Mouse (Mus musculus) olfactory bulb, adult 2 months (tissue): Measurements from ENCODE around the gene Hdac9. TPM values are rescaled to one million over a fixed set of nuclear protein-coding genes. Genes with fewer than 3 reads are reported as not detected.

Source experiments
- H3K27ac ChIP-seq: fragments of 200-500 bp; 2 replicates; pipeline ENCODE4 v1.5.1; 2012; ENCODE audit warnings: low read depth, low read length; ENCODE audit not compliant: insufficient read depth
- H3K4me1 ChIP-seq: fragments of 200-500 bp; 2 replicates; pipeline ENCODE4 v1.6.1; 2012; ENCODE audit warnings: low read length; ENCODE audit not compliant: control insufficient read depth, insufficient read depth
- H3K4me3 ChIP-seq: fragments of 200-500 bp; 2 replicates; pipeline ENCODE4 v1.5.1; 2012; ENCODE audit warnings: mild to moderate bottlenecking, low read depth, low read length, moderate library complexity; ENCODE audit not compliant: insufficient read depth
- CTCF ChIP-seq: fragments of 200-500 bp; IDR thresholded peaks from 2 replicates; pipeline ENCODE4 v1.5.1; 2012; ENCODE audit warnings: low read depth, mild to moderate bottlenecking, low read length, moderate library complexity; ENCODE audit not compliant: insufficient read depth
- POLR2A ChIP-seq: fragments of 200-500 bp; IDR thresholded peaks from 2 replicates; pipeline ENCODE4 v1.6.1; 2012; ENCODE audit warnings: mild to moderate bottlenecking, low read depth, low read length, moderate library complexity; ENCODE audit not compliant: insufficient read depth
- WGBS: fragments of 180-500 bp; shearing (Covaris S2); methylation state at CpG from one replicate; pipeline ENCODE4 v1.1.7; 2018; 5-methylcytosine and 5-hydroxymethylcytosine counted together
- polyA plus RNA-seq: library from polyadenylated mRNA; stranded (reverse); fragments of >200 nt; gene quantifications from 2 replicates; pipeline ENCODE4 v1.2.4, GENCODE M21; 2012; ENCODE audit warnings: low replicate concordance; ENCODE audit not compliant: missing spikeins, insufficient read depth, insufficient read length

The Hdac9 gene
- polyA plus RNA-seq, 1 experiment, result not detected

GRCm38 (mm10) chr12:34562331-34562730, 354.6 kb downstream of the Hdac9 start:
- Histone ChIP-seq H3K4me1 (no peaks in the 10 kb centered on the region), H3K4me3 (no peak overlapping the region), H3K27ac (no peak overlapping the region)
- TF ChIP-seq POLR2A, result no peak
- no peak for TF ChIP-seq CTCF
- 75% methylated on average over 2 of the region's 2 CpGs for WGBS

DNA sequence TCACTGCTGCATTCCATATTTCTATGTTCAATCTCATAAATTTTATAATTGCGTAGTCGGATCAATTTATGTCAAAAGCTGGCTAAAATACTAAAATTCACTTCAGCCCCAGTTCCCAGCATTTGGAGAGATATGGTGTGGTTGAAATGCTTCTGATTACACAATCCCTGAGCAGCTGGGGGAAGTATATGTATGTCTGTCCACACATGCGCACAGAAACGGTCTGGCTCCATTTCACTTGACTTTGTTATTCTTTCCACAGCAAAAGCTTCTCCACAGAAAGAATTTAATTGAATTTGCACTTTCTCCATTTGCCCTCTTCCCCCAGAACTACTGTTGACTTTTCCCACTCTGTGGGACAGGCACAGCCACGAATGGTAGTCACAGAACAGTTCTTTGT, 357.9 kb downstream of the Hdac9 start:
- TF ChIP-seq CTCF (no peak), POLR2A (no peak)
- Histone ChIP-seq H3K4me3 (no peak overlapping the region), H3K4me1 (no peaks in the 10 kb centered on the region), H3K27ac (no peak overlapping the region)
- 86% methylated on average over 5 of the region's 5 CpGs for WGBS

DNA sequence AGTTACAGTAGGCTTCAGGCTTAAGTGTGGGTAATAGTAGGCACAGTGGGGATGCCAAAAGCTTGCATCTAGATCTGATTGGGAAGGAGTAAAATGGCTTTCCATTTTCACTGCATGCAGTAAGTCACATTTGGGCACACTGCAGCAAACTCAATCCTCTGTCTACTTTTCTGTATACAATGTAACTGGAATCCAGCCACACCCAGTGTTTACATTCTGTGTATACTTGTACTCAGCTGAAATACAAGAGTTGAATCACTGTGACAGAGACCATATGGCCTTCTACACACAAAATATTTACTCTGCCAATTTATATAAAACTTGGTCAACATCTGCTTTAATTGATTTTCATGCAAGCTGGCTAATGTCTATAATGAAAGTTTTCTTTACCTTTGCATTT, 362.1 kb downstream of the Hdac9 start:
- Histone ChIP-seq H3K27ac (no peak overlapping the region), H3K4me1 (no peaks in the 10 kb centered on the region), H3K4me3 (no peak overlapping the region)
- TF ChIP-seq POLR2A (no peak), CTCF (no peak)

DNA sequence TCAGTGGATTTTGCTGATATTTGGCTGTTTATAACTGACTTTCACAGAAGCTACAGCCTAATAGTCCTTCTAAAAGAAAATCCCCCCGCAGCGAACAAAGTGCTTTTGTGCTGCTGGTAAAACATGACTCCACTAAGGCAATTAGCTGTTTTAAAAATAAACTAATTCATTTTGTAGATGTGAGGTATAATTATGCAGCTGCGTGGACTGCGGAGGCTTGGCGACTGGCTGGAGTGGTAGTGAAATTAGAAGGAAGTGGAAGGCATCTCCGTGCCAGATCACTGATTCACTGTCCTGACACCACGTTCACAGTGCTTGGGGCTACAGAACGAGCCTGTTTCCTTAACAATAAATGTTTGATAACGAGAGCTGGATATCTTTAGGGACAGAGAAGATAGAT, 366.6 kb downstream of the Hdac9 start:
- H3K4me3 ChIP-seq, result no peak overlapping the region
- no peak for TF ChIP-seq POLR2A
- no peak for TF ChIP-seq CTCF
- 12% methylated on average over 9 of the region's 9 CpGs for WGBS

GRCm38 (mm10) chr12:34529165-34529545, 387.7 kb downstream of the Hdac9 start:
- no peak for TF ChIP-seq POLR2A
- no peak for TF ChIP-seq CTCF
- WGBS, result 4% methylated on average over 3 of the region's 3 CpGs
- peak overlapping the region; percentile 95 for H3K27ac ChIP-seq
- H3K4me3 ChIP-seq, result no peak overlapping the region
- peaks cover 2% of the 10 kb centered on the region; the same call in 1 of the 2 replicates for H3K4me1 ChIP-seq

More for the DNA sequence above, 366.6 kb downstream of the Hdac9 start:
- Histone ChIP-seq H3K27ac (peak overlapping the region; percentile 67; the same call in 1 of the 2 replicates), H3K4me1 (no peaks in the 10 kb centered on the region)

GRCm38 (mm10) chr12:34528201-34529164, 388.4 kb downstream of the Hdac9 start:
- Histone ChIP-seq H3K4me1 (peaks cover 5% of the 10 kb centered on the region; the same call in 1 of the 2 replicates), H3K27ac (peak overlapping the region; percentile 95), H3K4me3 (peak overlapping the region; percentile 57)
- TF ChIP-seq POLR2A (no peak), CTCF (no peak)
- 6% methylated on average over 11 of the region's 11 CpGs for WGBS

DNA sequence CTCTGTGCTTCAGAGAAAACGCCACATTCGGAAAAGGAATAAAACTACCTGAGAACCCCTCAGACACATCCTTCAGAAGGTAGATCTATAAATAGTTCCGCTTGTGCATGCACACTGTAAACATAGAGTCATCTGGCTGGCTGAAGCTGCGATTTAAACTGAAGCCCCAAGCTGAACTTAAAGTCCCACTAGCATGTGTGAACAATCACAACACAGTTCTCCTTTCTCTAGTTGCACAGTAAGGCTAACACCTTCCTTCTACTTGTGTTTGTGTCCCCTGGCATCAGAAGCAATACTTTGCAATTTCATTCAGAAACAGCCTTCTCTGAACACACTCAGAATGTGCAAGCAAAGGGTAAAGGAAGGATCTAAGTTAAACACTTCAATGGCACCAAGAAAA, 389.1 kb downstream of the Hdac9 start:
- H3K27ac ChIP-seq, result peak overlapping the region; percentile 95
- TF ChIP-seq POLR2A (no peak), CTCF (no peak)
- 18% methylated on average over 4 of the region's 4 CpGs for WGBS
- H3K4me3 ChIP-seq, result peak overlapping the region; percentile 57
- peaks cover 5% of the 10 kb centered on the region; the same call in 1 of the 2 replicates for H3K4me1 ChIP-seq

DNA sequence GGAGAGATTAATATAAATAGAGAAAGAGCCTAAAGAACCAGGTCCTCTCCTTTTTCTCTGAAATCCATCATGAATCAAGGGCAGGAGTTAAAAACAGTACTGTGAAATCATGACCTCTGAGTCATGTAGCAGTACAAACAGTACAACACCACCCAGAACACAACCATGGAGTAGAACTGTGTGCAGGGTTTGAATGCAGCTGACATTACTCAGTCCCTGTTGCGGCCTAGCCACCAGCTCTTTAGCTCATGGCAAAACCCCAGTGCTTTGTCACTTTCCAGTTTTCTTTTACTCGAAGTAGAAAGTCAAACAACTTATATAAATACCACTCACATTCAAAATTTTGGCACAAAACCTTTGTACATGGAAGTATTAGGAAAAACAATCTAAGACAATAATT, 395.4 kb downstream of the Hdac9 start:
- no peak for TF ChIP-seq CTCF
- TF ChIP-seq POLR2A, result no peak
- 74% methylated on average over 2 of the region's 2 CpGs for WGBS
- Histone ChIP-seq H3K4me3 (no peak overlapping the region), H3K27ac (no peak overlapping the region), H3K4me1 (peaks cover 9% of the 10 kb centered on the region; the same call in 1 of the 2 replicates)

- no peak overlapping the region for H3K27ac ChIP-seq
- H3K4me3 ChIP-seq, result no peak overlapping the region
- H3K4me1 ChIP-seq, result peaks cover 7% of the 10 kb centered on the region; the same call in 1 of the 2 replicates
- WGBS, result 51% methylated on average over 6 of the region's 6 CpGs
- no peak for TF ChIP-seq POLR2A
- no peak for TF ChIP-seq CTCF
Measured at GRCm38 (mm10) chr12:34516769-34517562, 399.9 kb downstream of the Hdac9 start.
